ENCODE assay signal across 14 mouse cellular contexts in genomic region chr13:42719401-42719800, GRCm38 (mm10). TPM values are rescaled to one million over a fixed set of nuclear protein-coding genes. Genes with fewer than 3 reads are reported as not detected.
DNase-seq lines count a peak whose midpoint lies in the region; ATAC-seq lines count a peak whose summit lies in the region.
"Had no signal": no experiment of that assay in that cellular context is flagged by ENCODE, and none has a peak within 500 bp of the region (broad histone marks: within the 10 kb centered on the region; RNA-seq: fewer than 3 reads in every experiment).

No protein-coding gene starts in this region.

- no peak overlapping the region for H3K27ac ChIP-seq in hindbrain, embryonic 11.5 days (ENCODE audit: low read depth, low read length)
- H3K27ac ChIP-seq: embryonic facial prominence, embryonic 15.5 days; heart, adult 2 months had no signal

- no peak for ATAC-seq in hindbrain, embryonic 11.5 days (ENCODE audit: low FRiP score)

- DNase-seq in layer of hippocampus, adult 9-11 months = peak; percentile 29
- DNase-seq in layer of hippocampus, adult 18-20 months (ENCODE audit: low spot score in 2 of 2) = no peak
- DNase-seq in embryo, embryonic 11 days = peak; percentile 59
- DNase-seq in hindbrain, embryonic 11.5 days (ENCODE audit: low spot score) = peak; percentile 21
- peak; percentile 31 for DNase-seq in neural tube, embryonic 10.5 days (ENCODE audit: extremely low spot score, low spot score)
- DNase-seq in kidney, postnatal 25 days = no peak
- DNase-seq in natural killer cell, adult 2 months (ENCODE audit: low spot score in 2 of 2) = no peak
- DNase-seq in T-cell, adult 2 months (ENCODE audit: low spot score) = no peak
- DNase-seq: adrenal gland, postnatal 36 days; cerebellum, adult 8-10 months; heart, adult 2 months; heart, postnatal 4 days; thymus, adult 18-20 months had no signal

- H3K4me3 ChIP-seq in hindbrain, embryonic 11.5 days (ENCODE audit: low read depth, low read length) = no peak overlapping the region
- H3K4me3 ChIP-seq: embryonic facial prominence, embryonic 15.5 days; heart, adult 2 months had no signal

- no peaks in the 10 kb centered on the region for H3K9me3 ChIP-seq in hindbrain, embryonic 11.5 days (ENCODE audit: control insufficient read depth, low read length)
- H3K9me3 ChIP-seq: embryonic facial prominence, embryonic 15.5 days had no signal

- no peak overlapping the region for H3K4me2 ChIP-seq in hindbrain, embryonic 11.5 days (replicated peaks; ENCODE audit: low read depth, low read length)
- H3K4me2 ChIP-seq: embryonic facial prominence, embryonic 15.5 days had no signal

- H3K36me3 ChIP-seq in hindbrain, embryonic 11.5 days (ENCODE audit: control insufficient read depth, insufficient read depth, low read length) = no peaks in the 10 kb centered on the region
- H3K36me3 ChIP-seq: embryonic facial prominence, embryonic 15.5 days had no signal

- no peaks in the 10 kb centered on the region for H3K27me3 ChIP-seq in hindbrain, embryonic 11.5 days (ENCODE audit: control insufficient read depth, insufficient read depth, low read length)
- H3K27me3 ChIP-seq: embryonic facial prominence, embryonic 15.5 days had no signal

- H3K4me1 ChIP-seq in hindbrain, embryonic 11.5 days (replicated peaks; ENCODE audit: control insufficient read depth, insufficient read depth, low read length) = no peaks in the 10 kb centered on the region
- H3K4me1 ChIP-seq: embryonic facial prominence, embryonic 15.5 days had no signal

- WGBS in hindbrain, embryonic 11.5 days = 26% methylated on average over 9 of the region's 9 CpGs

- H3K9ac ChIP-seq in hindbrain, embryonic 11.5 days (ENCODE audit: low read depth, low read length) = no peak overlapping the region
- H3K9ac ChIP-seq: embryonic facial prominence, embryonic 15.5 days had no signal

RNA-seq across cellular contexts. Expression of gene Phactr1, which starts 39.0 kb away (rescaled TPM):
- 100 to 1,000 TPM; 301 to 307 TPM for total RNA-seq in layer of hippocampus, adult 18-20 months (2021)
- 18.7 and 19.1 TPM in 2 replicates for polyA plus RNA-seq in hindbrain, embryonic 11.5 days (2014; fragmentation: Nextera tagmentation; extraction: Ambion mirVana)

Comparison
In these comparisons a context has a peak if more than half of its experiments do, and no peak if none do; other contexts are left out.
1. DNase-seq: peak in layer of hippocampus, adult 9-11 months (single experiment), embryo, embryonic 11 days (single experiment), hindbrain, embryonic 11.5 days (single experiment) and neural tube, embryonic 10.5 days (single experiment); none in layer of hippocampus, adult 18-20 months (0 of 2), kidney, postnatal 25 days (0 of 2), natural killer cell, adult 2 months (0 of 2) and T-cell, adult 2 months (single experiment).